Mouse (Mus musculus) liver, adult 2 months (tissue): ENCODE data around the gene Neto2.

Experiments
- CTCF ChIP-seq: fragments of 200-500 bp; IDR thresholded peaks from 2 replicates; pipeline ENCODE4 v1.5.1; 2011; ENCODE audit warnings: low read depth, low read length, control low read depth
- POLR2A ChIP-seq: fragments of 200-500 bp; IDR thresholded peaks from 2 replicates; pipeline ENCODE4 v1.6.1; 2011; ENCODE audit warnings: low read length, control low read depth; ENCODE audit not compliant: insufficient read depth; ENCODE audit errors: extremely low read depth

GRCm38 (mm10) chr8:85593324-85593723 is 107.4 kb downstream of the Neto2 start:
- TF ChIP-seq POLR2A (no peak), CTCF (no peak)
